Mouse (Mus musculus) liver, embryonic 14.5 days (tissue): ENCODE measurements around the gene Syt7.

Source experiments
- CTCF ChIP-seq: IDR thresholded peaks from 2 replicates; pipeline ENCODE4 v1.5.1; 2016; ENCODE audit warnings: antibody characterized with exemption, low read depth, control low read depth
- EP300 ChIP-seq: IDR thresholded peaks from 2 replicates; pipeline ENCODE4 v1.6.1; 2016; ENCODE audit warnings: antibody characterized with exemption, low read depth

GRCm38 (mm10) chr19:10496976-10497375 is 108.1 kb downstream of the Syt7 start:
- TF ChIP-seq CTCF = no peak
- TF ChIP-seq EP300 = no peak
